Mouse (Mus musculus): Measurements from ENCODE around the gene Elf1. TPM values are rescaled to one million over a fixed set of nuclear protein-coding genes. Genes with fewer than 3 reads are reported as not detected.

Gene Elf1
- polyA plus RNA-seq, 1 experiment from 2014 or later, result 3.7 TPM

DNA sequence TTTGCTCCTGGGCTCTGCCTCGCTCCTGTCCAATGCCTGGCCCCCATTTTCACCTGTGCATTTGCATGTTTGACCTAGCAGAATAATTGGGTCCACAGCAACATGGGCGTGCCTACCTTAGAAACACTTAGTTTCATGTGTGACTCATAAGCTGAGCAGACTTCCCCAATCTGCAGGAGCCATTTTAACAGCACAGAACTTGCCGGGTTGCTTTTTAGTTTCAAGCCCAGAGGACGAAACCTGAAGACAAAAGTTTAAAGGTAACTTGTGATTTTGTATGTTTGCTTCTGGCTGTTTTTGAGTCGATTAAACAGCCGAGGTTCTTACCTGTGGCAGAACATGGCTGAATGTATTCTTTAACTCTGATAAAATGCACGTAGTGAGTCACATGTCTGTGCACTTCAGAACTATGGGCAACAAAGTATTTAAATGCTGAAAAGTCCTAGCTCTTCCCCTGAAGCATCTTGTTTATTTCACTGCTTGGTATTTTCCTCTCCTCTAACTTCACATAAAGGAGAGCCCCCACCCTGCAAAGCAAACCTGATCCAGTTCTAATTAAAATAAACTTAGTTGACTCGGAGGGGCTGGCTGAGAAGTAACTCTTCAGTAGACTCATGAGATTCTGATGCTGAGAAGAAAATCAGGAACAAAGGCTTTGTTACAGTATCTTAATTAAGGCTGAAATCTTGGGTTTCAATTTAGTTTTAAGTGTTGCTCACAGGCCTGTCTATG is 34.7 kb downstream of the Elf1 start:
- no peaks in the 10 kb centered on the region for H3K9me3 ChIP-seq (ENCODE audit: control insufficient read depth, low read length)
- no peaks in the 10 kb centered on the region for H3K4me1 ChIP-seq (ENCODE audit: control insufficient read depth, insufficient read depth, low read length)
- H3K9ac ChIP-seq (replicated peaks; ENCODE audit: low read length), result no peak overlapping the region
- 90% methylated on average over 8 of the region's 8 CpGs for WGBS
- H3K27me3 ChIP-seq (ENCODE audit: control insufficient read depth, insufficient read depth, low read length), result no peaks in the 10 kb centered on the region
- DNase-seq (no peak), ATAC-seq (ENCODE audit: low FRiP score, low TSS enrichment) (no peak)
- no peak overlapping the region for H3K4me3 ChIP-seq (replicated peaks; ENCODE audit: low read depth, low read length)
- no peak overlapping the region for H3K4me2 ChIP-seq (ENCODE audit: low read length)
- H3K27ac ChIP-seq (replicated peaks; ENCODE audit: low read depth, low read length), result no peak overlapping the region
- H3K36me3 ChIP-seq (ENCODE audit: control insufficient read depth, insufficient read depth, low read length), result no peaks in the 10 kb centered on the region

DNA sequence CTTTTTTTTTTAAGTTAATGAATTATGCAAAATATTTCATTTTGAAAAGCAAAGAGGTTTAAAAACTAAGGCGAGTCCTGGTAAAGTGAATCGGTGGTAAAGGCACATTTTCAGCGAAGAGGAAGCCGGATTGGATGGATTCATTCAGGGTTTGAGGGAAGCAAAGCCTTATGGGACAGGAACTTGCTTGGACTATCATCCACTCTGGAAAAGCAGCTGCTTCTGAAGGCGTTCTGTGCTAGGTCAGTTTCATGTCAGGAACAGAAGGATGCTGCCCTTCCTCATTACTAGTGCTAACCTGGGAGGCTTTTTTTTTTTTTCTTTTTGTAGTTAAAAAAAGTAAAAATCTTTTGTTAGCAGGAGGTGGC is 35.2 kb downstream of the Elf1 start:
- H3K36me3 ChIP-seq (ENCODE audit: control insufficient read depth, insufficient read depth, low read length), result no peaks in the 10 kb centered on the region
- no peaks in the 10 kb centered on the region for H3K27me3 ChIP-seq (ENCODE audit: control insufficient read depth, insufficient read depth, low read length)
- H3K4me1 ChIP-seq (ENCODE audit: control insufficient read depth, insufficient read depth, low read length), result no peaks in the 10 kb centered on the region
- H3K9ac ChIP-seq (replicated peaks; ENCODE audit: low read length), result no peak overlapping the region
- H3K4me3 ChIP-seq (replicated peaks; ENCODE audit: low read depth, low read length), result no peak overlapping the region
- H3K4me2 ChIP-seq (ENCODE audit: low read length), result no peak overlapping the region
- H3K9me3 ChIP-seq (ENCODE audit: control insufficient read depth, low read length), result no peaks in the 10 kb centered on the region
- no peak for ATAC-seq (ENCODE audit: low FRiP score, low TSS enrichment)
- 86% methylated on average over 5 of the region's 5 CpGs for WGBS
- no peak overlapping the region for H3K27ac ChIP-seq (replicated peaks; ENCODE audit: low read depth, low read length)
- DNase-seq, result no peak

DNA sequence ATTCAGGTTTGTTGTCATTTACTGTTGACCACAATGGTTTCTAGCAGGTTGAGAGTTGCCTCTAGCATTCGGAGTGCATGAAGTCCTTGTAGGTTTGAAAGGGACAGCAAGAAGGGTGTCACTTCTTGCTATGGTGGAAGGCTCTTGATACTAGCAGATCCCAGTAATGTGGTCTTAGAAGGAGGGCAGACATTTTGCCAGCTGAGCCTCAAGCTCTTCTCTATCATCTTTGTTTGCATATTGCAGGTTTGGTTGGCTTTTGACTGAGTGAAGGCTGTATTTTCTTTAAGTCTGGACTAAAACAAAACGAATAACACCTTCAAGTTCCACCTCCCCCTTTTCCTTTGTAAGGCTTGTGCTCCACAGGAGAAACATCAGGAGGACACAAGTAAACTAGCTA is 35.8 kb downstream of the Elf1 start:
- Histone ChIP-seq H3K4me2 (ENCODE audit: low read length) (no peak overlapping the region), H3K4me3 (replicated peaks; ENCODE audit: low read depth, low read length) (no peak overlapping the region), H3K36me3 (ENCODE audit: control insufficient read depth, insufficient read depth, low read length) (no peaks in the 10 kb centered on the region), H3K9ac (replicated peaks; ENCODE audit: low read length) (no peak overlapping the region), H3K4me1 (ENCODE audit: control insufficient read depth, insufficient read depth, low read length) (no peaks in the 10 kb centered on the region), H3K9me3 (ENCODE audit: control insufficient read depth, low read length) (no peaks in the 10 kb centered on the region), H3K27ac (replicated peaks; ENCODE audit: low read depth, low read length) (no peak overlapping the region), H3K27me3 (ENCODE audit: control insufficient read depth, insufficient read depth, low read length) (no peaks in the 10 kb centered on the region)
- no peak for DNase-seq
- no peak for ATAC-seq (ENCODE audit: low FRiP score, low TSS enrichment)
- 85% methylated on average over 2 of the region's 2 CpGs for WGBS

DNA sequence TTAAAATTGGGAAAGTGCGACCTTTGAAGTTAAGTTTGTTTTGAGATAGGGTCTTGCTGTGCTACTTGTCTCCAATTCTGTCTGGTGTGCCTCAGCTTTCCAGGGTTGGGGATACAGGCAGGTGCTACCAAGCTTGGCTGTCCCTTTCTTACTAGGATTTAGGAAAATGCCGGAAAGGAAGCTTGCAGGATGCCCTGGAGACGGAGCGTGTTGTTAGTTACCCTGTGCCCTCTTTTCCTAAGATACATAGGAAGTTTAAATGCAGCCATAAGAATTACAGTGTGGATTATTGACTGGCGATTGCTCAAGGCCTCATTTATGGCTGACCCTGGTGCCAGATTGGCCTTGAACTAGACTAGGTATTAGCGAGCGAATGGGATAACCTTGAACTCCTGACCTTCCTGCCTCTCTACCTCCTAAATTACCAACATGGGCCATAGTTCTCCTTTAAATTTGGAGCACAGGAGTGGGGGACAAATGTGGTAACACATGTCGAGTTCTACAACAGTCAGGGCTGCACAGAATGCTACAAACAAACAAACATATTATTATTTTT is 36.3 kb downstream of the Elf1 start:
- no peak for DNase-seq
- no peak overlapping the region for H3K4me3 ChIP-seq (replicated peaks; ENCODE audit: low read depth, low read length)
- no peak overlapping the region for H3K27ac ChIP-seq (replicated peaks; ENCODE audit: low read depth, low read length)
- H3K9me3 ChIP-seq (ENCODE audit: control insufficient read depth, low read length), result no peaks in the 10 kb centered on the region
- H3K9ac ChIP-seq (replicated peaks; ENCODE audit: low read length), result no peak overlapping the region
- no peaks in the 10 kb centered on the region for H3K4me1 ChIP-seq (ENCODE audit: control insufficient read depth, insufficient read depth, low read length)
- no peaks in the 10 kb centered on the region for H3K27me3 ChIP-seq (ENCODE audit: control insufficient read depth, insufficient read depth, low read length)
- H3K4me2 ChIP-seq (ENCODE audit: low read length), result no peak overlapping the region
- ATAC-seq (ENCODE audit: low FRiP score, low TSS enrichment), result no peak
- 91% methylated on average over 8 of the region's 8 CpGs for WGBS
- H3K36me3 ChIP-seq (ENCODE audit: control insufficient read depth, insufficient read depth, low read length), result no peaks in the 10 kb centered on the region

DNA sequence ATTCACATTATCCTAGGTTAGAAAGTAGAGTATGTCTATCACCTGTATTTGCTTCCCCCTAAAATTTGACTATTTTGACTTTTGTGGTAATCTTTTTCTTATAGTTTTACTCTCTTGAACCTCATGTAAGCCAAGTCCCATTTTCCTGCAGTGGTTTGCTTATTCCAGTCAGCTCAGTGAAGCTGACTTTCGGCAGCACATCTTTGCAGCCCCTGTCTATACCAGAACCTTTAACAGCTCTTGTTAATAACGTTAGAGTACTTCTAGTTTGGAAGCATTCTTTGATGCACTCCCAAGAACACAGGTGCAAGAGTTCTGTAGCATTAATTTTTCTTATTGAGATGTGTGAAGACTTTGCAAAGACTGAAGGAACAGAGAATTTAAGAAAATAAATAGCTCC is 37.1 kb downstream of the Elf1 start:
- Histone ChIP-seq H3K27me3 (ENCODE audit: control insufficient read depth, insufficient read depth, low read length) (no peaks in the 10 kb centered on the region), H3K4me3 (replicated peaks; ENCODE audit: low read depth, low read length) (no peak overlapping the region), H3K4me1 (ENCODE audit: control insufficient read depth, insufficient read depth, low read length) (no peaks in the 10 kb centered on the region), H3K9me3 (ENCODE audit: control insufficient read depth, low read length) (no peaks in the 10 kb centered on the region), H3K4me2 (ENCODE audit: low read length) (no peak overlapping the region), H3K9ac (replicated peaks; ENCODE audit: low read length) (no peak overlapping the region), H3K36me3 (ENCODE audit: control insufficient read depth, insufficient read depth, low read length) (no peaks in the 10 kb centered on the region), H3K27ac (replicated peaks; ENCODE audit: low read depth, low read length) (no peak overlapping the region)
- WGBS, result 89% methylated on average over 2 of the region's 2 CpGs
- no peak for ATAC-seq (ENCODE audit: low FRiP score, low TSS enrichment)
- no peak for DNase-seq

DNA sequence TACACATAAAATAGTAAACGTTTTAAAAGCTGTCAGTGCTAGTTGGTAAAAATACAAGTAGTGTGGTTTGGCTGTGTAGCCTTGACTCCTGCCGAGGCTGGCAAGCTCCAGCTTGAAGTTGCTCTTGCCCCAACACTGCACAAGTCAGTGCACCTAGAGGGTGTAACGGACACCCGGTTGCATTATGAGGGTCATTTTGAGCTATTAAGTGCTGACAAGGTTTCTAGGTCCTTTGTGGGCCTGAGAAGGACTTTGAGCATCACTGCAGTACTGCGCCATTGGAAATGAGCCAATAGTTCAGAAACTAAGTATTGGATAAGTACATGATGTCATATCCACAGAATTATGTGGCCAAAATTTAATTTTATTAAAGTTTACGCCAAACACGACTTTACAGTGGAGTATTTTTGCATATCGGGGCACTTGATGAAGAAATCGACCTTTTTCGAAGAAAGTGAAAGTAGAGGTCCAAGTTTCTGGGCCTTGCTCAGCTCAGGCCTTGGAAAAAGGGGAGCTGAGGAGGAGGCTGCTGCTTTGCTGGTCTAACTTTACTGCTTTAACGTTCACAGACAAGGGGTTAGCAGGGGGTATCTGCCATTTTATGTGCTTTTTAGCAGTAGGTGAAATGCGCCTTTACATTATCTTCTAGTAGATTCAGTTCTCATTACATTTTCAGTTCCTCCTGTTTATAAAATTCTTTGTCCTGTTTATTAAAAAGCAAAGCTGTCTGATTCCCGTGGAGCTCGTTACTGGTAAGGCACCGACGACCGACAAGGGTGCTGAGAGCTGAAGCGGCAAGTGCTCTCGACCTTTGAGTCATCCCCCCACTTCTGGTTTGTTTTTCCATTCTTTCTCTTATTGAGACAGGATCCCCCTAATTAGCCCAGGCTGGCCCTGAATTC is 38.0 kb downstream of the Elf1 start:
- Histone ChIP-seq H3K27me3 (ENCODE audit: control insufficient read depth, insufficient read depth, low read length) (no peaks in the 10 kb centered on the region), H3K4me3 (replicated peaks; ENCODE audit: low read depth, low read length) (no peak overlapping the region), H3K4me1 (ENCODE audit: control insufficient read depth, insufficient read depth, low read length) (no peaks in the 10 kb centered on the region), H3K27ac (replicated peaks; ENCODE audit: low read depth, low read length) (no peak overlapping the region), H3K36me3 (ENCODE audit: control insufficient read depth, insufficient read depth, low read length) (no peaks in the 10 kb centered on the region), H3K4me2 (ENCODE audit: low read length) (no peak overlapping the region), H3K9me3 (ENCODE audit: control insufficient read depth, low read length) (no peaks in the 10 kb centered on the region), H3K9ac (replicated peaks; ENCODE audit: low read length) (no peak overlapping the region)
- ATAC-seq (ENCODE audit: low FRiP score, low TSS enrichment) (no peak), DNase-seq (no peak)
- 78% methylated on average over 19 of the region's 19 CpGs for WGBS

DNA sequence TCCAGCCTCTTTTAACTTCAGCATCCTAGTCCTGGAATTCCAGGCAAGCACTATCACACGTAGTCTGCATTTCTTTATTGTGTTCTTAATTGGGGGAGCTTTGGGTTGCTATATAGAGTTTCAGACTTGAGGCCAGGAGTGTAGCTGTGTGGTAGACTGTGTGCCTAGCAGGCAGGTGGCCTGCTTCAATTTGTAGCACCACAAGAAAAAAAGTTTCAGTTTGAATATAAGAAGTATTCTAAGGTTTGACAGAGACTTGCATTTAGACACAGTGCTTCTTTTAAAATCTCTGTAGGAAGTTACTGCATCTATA is 38.6 kb downstream of the Elf1 start:
- Histone ChIP-seq H3K4me1 (ENCODE audit: control insufficient read depth, insufficient read depth, low read length) (no peaks in the 10 kb centered on the region), H3K4me2 (ENCODE audit: low read length) (no peak overlapping the region), H3K4me3 (replicated peaks; ENCODE audit: low read depth, low read length) (no peak overlapping the region), H3K9me3 (ENCODE audit: control insufficient read depth, low read length) (no peaks in the 10 kb centered on the region), H3K27me3 (ENCODE audit: control insufficient read depth, insufficient read depth, low read length) (no peaks in the 10 kb centered on the region), H3K36me3 (ENCODE audit: control insufficient read depth, insufficient read depth, low read length) (no peaks in the 10 kb centered on the region), H3K9ac (replicated peaks; ENCODE audit: low read length) (no peak overlapping the region), H3K27ac (replicated peaks; ENCODE audit: low read depth, low read length) (no peak overlapping the region)
- DNase-seq (no peak), ATAC-seq (ENCODE audit: low FRiP score, low TSS enrichment) (no peak)
- WGBS, result 54% methylated on average over 1 of the region's 1 CpGs

DNA sequence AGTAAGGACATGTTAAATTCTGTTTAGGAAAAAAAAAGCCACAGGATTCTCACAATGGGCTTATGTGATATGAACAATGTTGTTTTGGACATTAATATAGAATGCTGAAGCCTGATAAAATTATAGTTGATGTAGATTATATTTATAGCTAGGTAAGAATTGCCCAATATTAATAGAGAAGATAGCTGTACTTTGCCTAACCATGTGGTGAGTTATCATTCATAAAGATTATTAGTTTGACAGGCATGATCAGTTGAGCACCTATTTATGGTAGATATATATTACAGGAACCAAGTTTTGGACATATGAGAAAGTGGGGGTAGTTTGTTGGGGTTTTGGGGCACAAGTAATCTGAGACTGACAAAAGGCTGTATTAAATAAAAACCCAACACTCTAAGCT is 39.6 kb downstream of the Elf1 start:
- Histone ChIP-seq H3K9me3 (ENCODE audit: control insufficient read depth, low read length) (no peaks in the 10 kb centered on the region), H3K36me3 (ENCODE audit: control insufficient read depth, insufficient read depth, low read length) (no peaks in the 10 kb centered on the region), H3K4me3 (replicated peaks; ENCODE audit: low read depth, low read length) (no peak overlapping the region), H3K4me2 (ENCODE audit: low read length) (no peak overlapping the region), H3K27me3 (ENCODE audit: control insufficient read depth, insufficient read depth, low read length) (no peaks in the 10 kb centered on the region), H3K4me1 (ENCODE audit: control insufficient read depth, insufficient read depth, low read length) (no peaks in the 10 kb centered on the region), H3K27ac (replicated peaks; ENCODE audit: low read depth, low read length) (no peak overlapping the region), H3K9ac (replicated peaks; ENCODE audit: low read length) (no peak overlapping the region)
- DNase-seq, result no peak
- ATAC-seq (ENCODE audit: low FRiP score, low TSS enrichment), result no peak

DNA sequence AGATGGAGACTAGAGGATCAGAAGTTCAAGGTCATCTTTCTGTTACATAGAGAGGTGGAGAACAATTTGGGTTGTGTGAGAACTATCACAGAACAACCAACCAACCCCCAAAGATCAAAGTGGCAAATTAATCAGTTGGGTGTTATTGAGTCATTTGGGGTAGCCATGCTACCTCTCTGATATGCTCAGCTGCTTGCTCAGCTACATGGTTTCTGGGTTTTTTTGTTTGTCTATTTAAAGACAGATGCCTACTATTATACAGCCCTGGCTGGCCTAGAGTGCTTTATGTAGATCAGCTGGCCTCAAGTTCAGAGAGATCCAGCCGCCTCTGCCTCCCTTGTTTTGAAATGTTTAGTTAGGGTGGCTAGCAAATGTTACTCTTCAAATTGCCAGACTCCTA is 40.1 kb downstream of the Elf1 start:
- no peak overlapping the region for H3K4me2 ChIP-seq (ENCODE audit: low read length)
- H3K9ac ChIP-seq (replicated peaks; ENCODE audit: low read length), result no peak overlapping the region
- DNase-seq, result no peak
- no peak overlapping the region for H3K4me3 ChIP-seq (replicated peaks; ENCODE audit: low read depth, low read length)
- H3K36me3 ChIP-seq (ENCODE audit: control insufficient read depth, insufficient read depth, low read length), result no peaks in the 10 kb centered on the region
- no peak for ATAC-seq (ENCODE audit: low FRiP score, low TSS enrichment)
- no peaks in the 10 kb centered on the region for H3K27me3 ChIP-seq (ENCODE audit: control insufficient read depth, insufficient read depth, low read length)
- H3K4me1 ChIP-seq (ENCODE audit: control insufficient read depth, insufficient read depth, low read length), result no peaks in the 10 kb centered on the region
- H3K27ac ChIP-seq (replicated peaks; ENCODE audit: low read depth, low read length), result no peak overlapping the region
- H3K9me3 ChIP-seq (ENCODE audit: control insufficient read depth, low read length), result no peaks in the 10 kb centered on the region
- WGBS, result 83% methylated on average over 1 of the region's 1 CpGs

All from midbrain, embryonic 14.5 days (tissue).